Mouse (Mus musculus) myocyte (in vitro differentiated cells): ENCODE results near the gene Disc1.

Experiments used
- CEBPB ChIP-seq: IDR thresholded peaks from 2 replicates; pipeline ENCODE4 v1.6.1; 2011; ENCODE audit warnings: mild to moderate bottlenecking, moderate library complexity; ENCODE audit not compliant: poor library complexity, insufficient read depth, severe bottlenecking
- E2F4 ChIP-seq: IDR thresholded peaks from one replicate; pipeline ENCODE4 v1.6.1; 2011; ENCODE audit warnings: mild to moderate bottlenecking, control low read depth, moderate library complexity; ENCODE audit not compliant: insufficient read depth
- POLR2A ChIP-seq: IDR thresholded peaks from one replicate; pipeline ENCODE4 v1.6.1; 2011; ENCODE audit warnings: low read depth, mild to moderate bottlenecking, control low read depth, moderate library complexity; ENCODE audit not compliant: insufficient read length
- SRF ChIP-seq: IDR thresholded peaks from one replicate; pipeline ENCODE4 v1.6.1; 2011; ENCODE audit warnings: low read depth; ENCODE audit not compliant: control insufficient read depth, insufficient read length
- TCF12 ChIP-seq: IDR thresholded peaks from one replicate; pipeline ENCODE4 v1.6.1; 2011; ENCODE audit warnings: mild to moderate bottlenecking, control low read depth; ENCODE audit not compliant: poor library complexity, insufficient read depth, severe bottlenecking
- USF1 ChIP-seq: IDR thresholded peaks from one replicate; pipeline ENCODE4 v1.6.1; 2011; ENCODE audit warnings: low read depth, mild to moderate bottlenecking, control low read depth, moderate library complexity

DNA sequence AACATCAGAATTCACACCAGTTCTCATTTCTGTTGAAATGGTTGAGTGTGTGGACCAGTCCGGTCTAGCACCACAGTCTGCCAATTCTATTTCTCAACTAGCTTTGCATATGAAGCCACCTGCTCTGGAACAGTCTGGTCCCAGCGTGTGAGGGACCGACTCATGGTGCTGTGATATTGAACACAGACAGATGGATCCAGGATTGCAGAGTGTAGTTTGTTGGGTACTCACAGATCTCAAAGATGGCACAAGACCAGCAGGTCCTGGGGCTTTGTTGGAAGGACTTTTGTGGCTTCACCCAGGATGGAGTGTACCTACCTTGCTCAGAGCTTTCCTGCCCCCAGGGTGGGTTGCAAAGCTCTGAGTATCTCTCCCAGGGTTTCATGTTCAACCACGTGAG, 151.6 kb downstream of the Disc1 start:
- no peak for TF ChIP-seq POLR2A
- TF ChIP-seq SRF, result no peak
- TF ChIP-seq USF1, result no peak
- TF ChIP-seq CEBPB, result no peak
- no peak for TF ChIP-seq TCF12
- TF ChIP-seq E2F4, result no peak
